In genomic region chr11:96696842-96697455, GRCm38 (mm10) we compare ENCODE assay signal across 7 mouse cellular contexts.
DNase-seq lines count a peak whose midpoint lies in the region; ATAC-seq and TF ChIP-seq lines count a peak whose summit lies in the region.

No protein-coding gene starts in this region.

- no peaks in the 10 kb centered on the region for H3K36me3 ChIP-seq in hindbrain, embryonic 13.5 days
- no peaks in the 10 kb centered on the region for H3K36me3 ChIP-seq in intestine, postnatal 0 days (ENCODE audit: control insufficient read depth, insufficient read depth)

- peak overlapping the region; percentile 66 for H3K27ac ChIP-seq in hindbrain, embryonic 13.5 days
- H3K27ac ChIP-seq in intestine, postnatal 0 days (ENCODE audit: low read depth, low read length), result no peak overlapping the region

- no peak overlapping the region for H3K4me2 ChIP-seq in hindbrain, embryonic 13.5 days
- H3K4me2 ChIP-seq in intestine, postnatal 0 days (replicated peaks; ENCODE audit: low read depth), result no peak overlapping the region

- 19% methylated on average over 7 of the region's 7 CpGs for whole genome bisulfite sequencing in hindbrain, embryonic 13.5 days
- WGBS in intestine, postnatal 0 days, result 43% methylated on average over 7 of the region's 7 CpGs

- H3K4me1 ChIP-seq in hindbrain, embryonic 13.5 days (replicated peaks), result peaks cover 22% of the 10 kb centered on the region
- no peaks in the 10 kb centered on the region for H3K4me1 ChIP-seq in intestine, postnatal 0 days (replicated peaks; ENCODE audit: control insufficient read depth, insufficient read depth, low read length)

- DNase-seq in A20 (ENCODE audit: low read depth, low spot score), result peak; percentile 60
- peak; percentile 7 for DNase-seq in lung, postnatal 10 days
- DNase-seq in thymus, postnatal 36 days, result peak; percentile 23 to 58

- no peak for TF ChIP-seq CTCF in intestine, postnatal 0 days (IDR thresholded peaks at IDR 0.05; ENCODE audit: low read depth)

- H3K4me3 ChIP-seq in hindbrain, embryonic 13.5 days, result no peak overlapping the region
- H3K4me3 ChIP-seq in intestine, postnatal 0 days (ENCODE audit: low read depth, low read length), result no peak overlapping the region

- no peaks in the 10 kb centered on the region for H3K9me3 ChIP-seq in hindbrain, embryonic 13.5 days
- H3K9me3 ChIP-seq in intestine, postnatal 0 days (ENCODE audit: control insufficient read depth), result no peaks in the 10 kb centered on the region

- peak; percentile 84 for ATAC-seq in CD4-positive, CD25-positive, alpha-beta regulatory T cell, adult 4 months
- no peak for ATAC-seq in hindbrain, embryonic 13.5 days (ENCODE audit: low FRiP score)
- no peak for ATAC-seq in frontal cortex, adult (ENCODE audit: low TSS enrichment)
- no peak for ATAC-seq in intestine, postnatal 0 days

- H3K27me3 ChIP-seq in hindbrain, embryonic 13.5 days, result no peaks in the 10 kb centered on the region
- no peaks in the 10 kb centered on the region for H3K27me3 ChIP-seq in intestine, postnatal 0 days (replicated peaks; ENCODE audit: control insufficient read depth, insufficient read depth, low read length)

- H3K9ac ChIP-seq in hindbrain, embryonic 13.5 days, result no peak overlapping the region
- no peak overlapping the region for H3K9ac ChIP-seq in intestine, postnatal 0 days (ENCODE audit: low read depth, low read length)

Comparison
In these comparisons a context has a peak if more than half of its experiments do, and no peak if none do; other contexts are left out.
1. DNase-seq: peak in every context shown above with its lines; median percentile 60 in A20; 40 in thymus, postnatal 36 days; 7 in lung, postnatal 10 days.